Mouse (Mus musculus) lung, adult 18-20 months (tissue): ENCODE measurements around the gene Tnfaip8l3.
A peak's percentile ranks its signal among the peaks of the same experiment; 100 is the strongest.
"Not testable (repeated sequence)": the region's sequence is repeated elsewhere in the genome, so short reads cannot be mapped to it uniquely, and the experiment has no call there.

Experiments used
- DNase-seq, 2 experiments: peaks; one replicate each; pipeline ENCODE4 v3.0.0; 2022; ENCODE audit warnings: mixed read lengths in 2 of 2

Tnfaip8l3 gene

GRCm38 (mm10) chr9:54068032-54068649 is at the start of gene Tnfaip8l3:
Tnfaip8l3 (minus strand) TSS chr9:54068388.
- peak; percentile 43 to 56 for DNase-seq

GRCm38 (mm10) chr9:54112726-54113125 is 44.5 kb upstream of the Tnfaip8l3 start:
- peak in 1 of 2 experiments; percentile 2 for DNase-seq

- DNase-seq: no peak
These were observed 30.4 kb upstream of the Tnfaip8l3 start for GRCm38 (mm10) chr9:54098636-54099035.

GRCm38 (mm10) chr9:54097091-54097490 is 28.9 kb upstream of the Tnfaip8l3 start:
- no peak for DNase-seq

- no peak for DNase-seq
These were observed 16.1 kb upstream of the Tnfaip8l3 start for GRCm38 (mm10) chr9:54084245-54084644.

GRCm38 (mm10) chr9:54077740-54078139 is 9.6 kb upstream of the Tnfaip8l3 start:
- no peak for DNase-seq

DNA sequence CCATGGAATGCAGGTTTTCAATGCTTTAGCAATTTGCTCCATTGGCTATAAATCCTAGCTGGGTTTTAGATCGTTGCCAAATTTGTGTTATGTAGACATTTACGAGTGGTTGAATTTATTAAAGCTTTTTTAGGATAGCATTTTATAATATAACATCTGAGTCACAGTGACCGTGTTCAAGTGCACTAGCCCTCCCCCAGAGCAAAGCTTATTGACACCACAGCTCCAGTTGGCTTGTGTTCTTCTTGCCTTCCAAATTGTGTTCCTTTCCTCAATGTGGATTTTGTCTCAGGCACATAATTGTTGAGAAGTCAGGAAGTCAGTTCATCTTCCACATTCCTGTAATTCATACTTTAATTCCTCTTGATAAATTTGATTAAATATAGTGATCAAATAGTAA is 6.7 kb upstream of the Tnfaip8l3 start:
- no peak for DNase-seq

- peak; percentile 40 to 60 for DNase-seq
These were observed 5.5 kb upstream of the Tnfaip8l3 start for GRCm38 (mm10) chr9:54073688-54074087.

- peak in 1 of 2 experiments; percentile 18 for DNase-seq
These were observed 3.4 kb upstream of the Tnfaip8l3 start for GRCm38 (mm10) chr9:54071474-54072095.

- DNase-seq: no peak
These were observed 1.0 kb upstream of the Tnfaip8l3 start for GRCm38 (mm10) chr9:54069204-54069603.

DNA sequence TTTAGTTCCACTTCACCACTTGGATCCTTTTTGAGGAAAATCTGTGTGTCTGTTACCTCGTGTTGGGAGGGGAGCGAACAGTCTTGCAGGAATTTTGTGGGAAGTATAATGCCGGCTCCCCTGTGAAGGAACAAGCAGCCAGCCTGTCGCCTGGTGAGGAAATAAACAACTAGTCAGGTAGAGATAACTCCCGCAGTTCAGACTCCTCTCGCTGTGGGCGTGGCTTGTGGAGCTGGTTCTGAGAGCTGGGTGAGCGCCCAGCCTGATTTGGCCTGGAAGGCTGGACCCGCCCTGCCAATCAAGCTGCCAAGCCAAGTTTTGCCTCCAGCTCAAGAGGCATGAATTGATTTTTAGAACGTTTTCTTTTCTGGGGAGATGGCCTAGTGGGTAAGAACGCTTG is 589 bp upstream of the Tnfaip8l3 start:
- DNase-seq: peak; percentile 87 to 91

- no peak for DNase-seq
These were observed 551 bp downstream of the Tnfaip8l3 start for GRCm38 (mm10) chr9:54067642-54068031.

DNA sequence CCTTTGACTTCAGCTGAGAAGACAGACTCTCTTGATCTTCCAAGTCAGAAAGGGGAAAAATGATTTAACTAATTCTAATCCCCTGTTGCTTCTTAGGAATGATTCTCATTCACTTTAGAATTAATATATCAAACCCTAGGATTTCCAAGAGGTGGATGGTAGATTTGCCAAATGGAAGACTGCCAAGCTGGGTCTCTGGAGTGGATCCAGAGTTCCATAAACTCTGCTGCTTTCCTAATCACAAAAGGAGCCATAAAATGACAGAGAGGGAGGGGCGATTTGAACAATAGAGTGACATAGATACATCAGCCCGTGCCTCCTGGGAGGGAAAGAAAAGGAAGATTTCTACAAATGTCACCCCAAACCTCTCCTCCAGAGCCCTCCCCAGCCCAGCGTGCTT is 3.4 kb downstream of the Tnfaip8l3 start:
- no peak for DNase-seq

GRCm38 (mm10) chr9:54063655-54064054 is 4.5 kb downstream of the Tnfaip8l3 start:
- DNase-seq: no peak

GRCm38 (mm10) chr9:54061666-54062065 is 6.5 kb downstream of the Tnfaip8l3 start:
- no peak for DNase-seq

DNA sequence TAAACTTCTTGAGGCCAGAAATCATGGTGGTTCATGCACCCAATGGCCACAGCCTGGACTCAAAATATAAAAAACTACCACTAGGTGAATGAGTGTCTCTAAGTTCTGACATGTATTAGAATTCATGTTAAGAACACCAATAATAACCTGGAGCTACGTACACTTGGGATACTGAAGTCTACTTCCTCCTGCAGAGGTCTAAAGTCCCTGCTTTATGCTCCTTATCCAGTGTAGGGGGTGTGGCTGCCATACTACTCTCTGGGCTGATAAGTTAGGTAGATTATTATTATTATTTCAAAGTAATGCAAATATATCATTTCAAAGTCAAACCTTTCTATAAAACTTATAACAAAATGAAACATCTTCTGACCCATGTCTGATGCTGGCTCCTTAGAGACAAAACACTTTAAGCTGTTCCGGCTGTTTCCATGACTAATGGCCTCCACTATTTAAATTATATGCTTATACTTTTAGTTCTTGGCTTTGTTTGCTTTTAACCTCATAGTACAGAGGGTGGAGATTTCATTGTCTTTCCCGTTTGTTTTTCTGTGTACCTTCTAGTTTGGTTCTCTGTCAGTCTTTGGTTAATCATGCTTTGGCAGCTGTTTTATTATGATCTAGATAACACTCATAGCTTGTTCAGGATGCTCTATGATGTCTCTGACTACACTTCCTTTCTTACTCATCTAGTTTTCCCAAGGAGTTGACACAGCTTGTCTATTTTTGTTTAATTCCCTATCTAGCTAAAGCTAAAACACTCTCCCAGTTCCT is 16.7 kb downstream of the Tnfaip8l3 start:
- no peak for DNase-seq

- DNase-seq: no peak
These were observed 19.2 kb downstream of the Tnfaip8l3 start for GRCm38 (mm10) chr9:54048978-54049377.

DNA sequence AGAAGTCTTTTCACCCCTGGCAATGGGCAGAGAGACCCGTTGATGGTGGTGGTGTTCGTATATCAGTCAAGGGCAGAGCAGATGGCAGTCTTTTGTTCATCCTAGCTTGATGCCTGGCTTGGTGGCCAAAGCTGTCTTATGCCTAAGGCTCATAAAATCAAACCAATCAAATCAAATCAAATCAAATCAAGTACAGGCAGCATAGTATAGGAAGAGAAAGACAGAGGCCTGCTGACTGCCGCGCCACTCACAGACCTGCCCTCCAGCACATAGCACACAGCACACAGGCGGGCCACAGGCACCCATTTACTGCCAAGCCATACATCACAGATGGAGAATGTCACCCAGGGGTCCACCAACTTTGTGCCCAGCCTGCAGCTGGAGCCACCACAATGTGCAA is 25.1 kb downstream of the Tnfaip8l3 start:
- no peak for DNase-seq

DNA sequence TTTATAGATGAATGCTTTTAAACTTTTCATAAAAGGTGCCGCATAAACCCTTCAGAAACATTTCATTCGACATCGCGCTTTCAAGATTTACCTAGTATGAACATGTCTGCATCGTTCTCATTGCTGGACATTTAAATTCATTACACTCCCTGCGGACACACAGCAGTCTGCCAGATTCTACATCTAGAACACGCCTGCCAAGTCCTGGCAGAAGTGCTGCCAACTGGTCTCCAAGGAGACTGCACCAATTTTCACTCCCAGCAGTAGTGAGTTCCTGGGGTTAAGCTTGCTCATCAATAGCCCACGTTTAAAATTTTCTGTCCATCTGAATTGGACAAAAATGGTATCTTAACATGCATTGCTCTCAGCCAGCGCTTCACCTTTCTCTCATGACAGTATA is 30.5 kb downstream of the Tnfaip8l3 start:
- DNase-seq: no peak

DNA sequence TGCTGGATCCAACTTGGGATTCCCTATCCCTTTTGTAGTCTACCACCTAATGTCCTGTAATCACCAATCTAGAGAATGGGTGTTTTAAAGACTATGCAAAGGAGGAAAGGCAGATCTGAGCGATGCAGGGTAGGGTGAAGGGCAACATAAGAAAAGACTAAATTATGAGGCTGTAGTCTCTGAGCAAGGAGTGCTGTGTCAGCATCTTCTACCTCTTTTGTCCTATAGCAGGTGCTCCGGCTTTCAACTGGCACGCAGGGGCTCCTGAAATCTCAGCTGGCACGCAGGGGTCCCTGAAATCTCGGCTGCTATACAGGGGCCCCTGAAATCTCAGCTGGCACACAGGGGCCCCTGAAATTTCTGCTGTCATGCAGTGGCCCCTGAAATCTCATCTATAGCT is 33.5 kb downstream of the Tnfaip8l3 start:
- no peak for DNase-seq

- peak in 1 of 2 experiments; percentile 8 for DNase-seq
These were observed 45.4 kb downstream of the Tnfaip8l3 start for GRCm38 (mm10) chr9:54022795-54023194.

GRCm38 (mm10) chr9:53994528-53994927 is 73.7 kb downstream of the Tnfaip8l3 start:
- DNase-seq: no peak

GRCm38 (mm10) chr9:53992567-53992966 is 75.6 kb downstream of the Tnfaip8l3 start:
- DNase-seq: not testable (repeated sequence)

DNA sequence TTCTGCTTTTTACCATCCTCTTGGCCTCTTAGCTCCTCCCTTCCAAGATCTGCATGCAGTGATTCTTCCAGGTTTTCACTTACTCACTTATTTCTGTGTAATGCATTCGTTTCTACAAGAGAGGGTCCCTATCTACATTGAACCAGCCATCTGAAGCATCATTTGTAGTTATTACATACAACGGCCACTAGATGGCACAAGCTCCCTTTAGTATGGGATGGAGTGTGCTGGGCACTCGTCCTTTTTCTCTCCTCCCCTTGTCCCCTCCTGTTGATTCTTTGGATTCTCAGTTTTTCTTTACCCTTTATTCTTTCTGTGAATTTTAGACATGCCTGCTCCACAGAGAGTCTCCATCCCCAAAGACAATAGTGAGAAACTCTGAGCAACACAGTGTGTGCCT is 77.3 kb downstream of the Tnfaip8l3 start:
- peak in 1 of 2 experiments; percentile 21 for DNase-seq
